Mouse (Mus musculus) MEL (cell line): ENCODE data around the gene Ogdhl. TPM values are rescaled to one million over a fixed set of nuclear protein-coding genes. Genes with fewer than 3 reads are reported as not detected.

Experiments
- DNase-seq: peaks from one replicate; pipeline ENCODE4 v3.0.0; 2011; ENCODE audit warnings: low read depth, low spot score
- H3K27ac ChIP-seq: 2 replicates; pipeline ENCODE4 v1.5.1; 2012; ENCODE audit warnings: low read depth, mild to moderate bottlenecking, control low read depth, low read length, moderate library complexity; ENCODE audit not compliant: control insufficient read depth
- H3K27me3 ChIP-seq, 2 experiments: fragments of 150-350 bp in 1 of 2; sonication (generic) in 1 of 2; 2 replicates each; pipeline ENCODE4 v1.6.1; 2012; ENCODE audit warnings: low read length in 2 of 2, mild to moderate bottlenecking in 2 of 2, improper control_type of control experiment in 1 of 2, moderate library complexity in 1 of 2; ENCODE audit not compliant: insufficient read depth in 2 of 2, control insufficient read depth in 1 of 2
- H3K36me3 ChIP-seq, 2 experiments: 2 replicates each; pipeline ENCODE4 v1.6.1; 2012 to 2014; ENCODE audit warnings: low read length in 2 of 2, improper control_type of control experiment in 1 of 2, inconsistent platforms in 1 of 2, mild to moderate bottlenecking in 1 of 2; ENCODE audit not compliant: insufficient read depth in 2 of 2, control insufficient read depth in 1 of 2
- H3K4me1 ChIP-seq, 2 experiments: fragments of 150-350 bp in 1 of 2; sonication (generic) in 1 of 2; 2 replicates each; pipeline ENCODE4 v1.6.1; 2012; ENCODE audit warnings: low read length in 2 of 2, improper control_type of control experiment in 1 of 2, mild to moderate bottlenecking in 1 of 2; ENCODE audit not compliant: insufficient read depth in 2 of 2, control insufficient read depth in 1 of 2
- H3K4me3 ChIP-seq, 2 experiments: fragments of 150-350 bp in 1 of 2; sonication (generic) in 1 of 2; 2 replicates each; pipeline ENCODE4 v1.5.1; 2012; ENCODE audit warnings: low read depth in 2 of 2, low read length in 2 of 2, mild to moderate bottlenecking in 2 of 2, moderate library complexity in 2 of 2, control low read depth in 1 of 2, improper control_type of control experiment in 1 of 2; ENCODE audit not compliant: control insufficient read depth in 1 of 2, insufficient read depth in 1 of 2
- H3K79me2 ChIP-seq: 2 replicates; pipeline ENCODE4 v1.6.1; 2012; ENCODE audit warnings: mild to moderate bottlenecking, low read length, moderate library complexity; ENCODE audit not compliant: control insufficient read depth, poor library complexity, insufficient read depth
- H3K9ac ChIP-seq: 2 replicates; pipeline ENCODE4 v1.6.1; 2012; ENCODE audit warnings: low read depth, mild to moderate bottlenecking, control low read depth, low read length, moderate library complexity; ENCODE audit not compliant: control insufficient read depth, poor library complexity, severe bottlenecking
- H3K9me3 ChIP-seq: fragments of 150-350 bp; sonication (generic); replicated peaks from 2 replicates; pipeline ENCODE4 v1.6.1; 2012; ENCODE audit warnings: mild to moderate bottlenecking, low read length, improper control_type of control experiment, moderate library complexity; ENCODE audit not compliant: insufficient read depth
- CTCF ChIP-seq, 3 experiments: IDR thresholded peaks in 2 of 3; conservative IDR thresholded peaks in 1 of 3; 2 replicates each; pipeline ENCODE4 v1.5.1; 2011 to 2012; ENCODE audit warnings: low read length in 3 of 3, low read depth in 2 of 3, mild to moderate bottlenecking in 2 of 3, improper control_type of control experiment in 1 of 3, inconsistent platforms in 1 of 3, mixed read lengths in 1 of 3, moderate library complexity in 1 of 3; ENCODE audit not compliant: control insufficient read depth in 1 of 3, insufficient read depth in 1 of 3, poor library complexity in 1 of 3, severe bottlenecking in 1 of 3
- E2F4 ChIP-seq: IDR thresholded peaks from 2 replicates; pipeline ENCODE4 v1.6.1; 2011; ENCODE audit warnings: low read depth, low read length, improper control_type of control experiment, borderline replicate concordance
- HCFC1 ChIP-seq: IDR thresholded peaks from 2 replicates; pipeline ENCODE4 v1.6.1; 2012; ENCODE audit warnings: low read depth, mild to moderate bottlenecking, inconsistent platforms, low read length, improper control_type of control experiment, moderate library complexity
- MAX ChIP-seq: IDR thresholded peaks from 2 replicates; pipeline ENCODE4 v1.6.1; 2011; ENCODE audit warnings: low read length, improper control_type of control experiment
- MEF2A ChIP-seq: IDR thresholded peaks from 2 replicates; pipeline ENCODE4 v1.6.1; 2014; ENCODE audit warnings: low read depth, mild to moderate bottlenecking, inconsistent platforms, low read length, improper control_type of control experiment; ENCODE audit not compliant: poor library complexity, insufficient replicate concordance, severe bottlenecking; ENCODE audit errors: extremely low read depth
- MYB ChIP-seq: IDR thresholded peaks from 2 replicates; pipeline ENCODE4 v1.6.1; 2011; ENCODE audit warnings: mild to moderate bottlenecking, low read depth, low read length, improper control_type of control experiment
- NELFE ChIP-seq: IDR thresholded peaks from 2 replicates; pipeline ENCODE4 v1.6.1; 2011; ENCODE audit warnings: low read depth, low read length, improper control_type of control experiment
- POLR2AphosphoS2 ChIP-seq: IDR thresholded peaks from 2 replicates; pipeline ENCODE4 v1.6.1; 2011; ENCODE audit warnings: low read length, improper control_type of control experiment
- POLR2AphosphoS5 ChIP-seq: IDR thresholded peaks from 2 replicates; pipeline ENCODE4 v1.6.1; 2012; ENCODE audit warnings: low read depth, borderline replicate concordance, mild to moderate bottlenecking, inconsistent platforms, low read length, moderate library complexity, mixed read lengths
- RCOR1 ChIP-seq: IDR thresholded peaks from 2 replicates; pipeline ENCODE4 v1.6.1; 2012; ENCODE audit warnings: low read depth, mild to moderate bottlenecking, inconsistent platforms, low read length, improper control_type of control experiment
- SIN3A ChIP-seq: IDR thresholded peaks from 2 replicates; pipeline ENCODE4 v1.6.1; 2012; ENCODE audit warnings: low read length, improper control_type of control experiment, inconsistent platforms
- TCF12 ChIP-seq: IDR thresholded peaks from 2 replicates; pipeline ENCODE4 v1.6.1; 2014; ENCODE audit warnings: low read depth, mild to moderate bottlenecking, inconsistent platforms, low read length, improper control_type of control experiment, moderate library complexity
- ZMIZ1 ChIP-seq: IDR thresholded peaks from 2 replicates; pipeline ENCODE4 v1.6.1; 2012; ENCODE audit warnings: low read depth, mild to moderate bottlenecking, inconsistent platforms, low read length, improper control_type of control experiment, moderate library complexity
- polyA plus RNA-seq, 2 experiments: library from polyadenylated mRNA; stranded (reverse) in 1 of 2; unstranded in 1 of 2; fragments of >175 nt in 1 of 2; fragments of >200 nt in 1 of 2; gene quantifications; 2 replicates each; pipeline versions ENCODE4 v1.2.1 to v1.2.4; 2012; ENCODE audit warnings: low replicate concordance in 2 of 2, low read depth in 1 of 2; ENCODE audit not compliant: insufficient read length in 2 of 2, insufficient read depth in 1 of 2, missing spikeins in 1 of 2
- total RNA-seq: library from RNA; depleted of rRNA; stranded (reverse); fragments of 300-350 nt; gene quantifications from 2 replicates; pipeline ENCODE4 v1.2.3, GENCODE M21; 2012

Ogdhl gene
- total and polyA plus RNA-seq, 3 experiments, result 9.4 to 12.6 TPM; not detected in 1

DNA sequence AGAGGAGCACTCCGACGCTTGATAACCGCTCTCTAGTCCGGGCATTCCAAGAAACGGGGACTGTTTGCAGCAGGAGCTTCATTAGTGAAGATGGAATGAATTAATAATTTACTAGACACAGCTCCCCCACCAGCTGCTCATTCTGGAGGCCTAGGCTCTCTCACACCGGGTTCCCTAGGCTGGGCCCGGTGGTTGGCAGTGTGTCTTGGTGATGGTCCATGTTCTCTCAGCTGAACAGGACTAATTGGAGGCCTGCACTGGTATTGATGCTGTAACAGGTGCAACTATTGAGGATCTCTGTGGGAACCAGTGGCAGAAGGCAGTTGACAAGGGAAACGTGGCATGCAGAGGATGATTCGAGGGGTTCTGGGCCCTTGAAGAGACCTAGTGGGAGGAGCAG lies 5.5 kb downstream of the Ogdhl start:
- Histone ChIP-seq H3K79me2 (no peaks in the 10 kb centered on the region), H3K4me1 (peaks cover 0 to 4% of the 10 kb centered on the region in 2 experiments; a peak in 1 of 4 replicates), H3K9me3 (no peaks in the 10 kb centered on the region), H3K27ac (no peak overlapping the region), H3K36me3 (no peaks in the 10 kb centered on the region; a peak in 1 of 4 replicates), H3K4me3 (no peak overlapping the region), H3K27me3 (no peaks in the 10 kb centered on the region), H3K9ac (no peak overlapping the region)
- TF ChIP-seq NELFE (no peak), HCFC1 (no peak), TCF12 (no peak), ZMIZ1 (no peak), POLR2AphosphoS5 (no peak)
- DNase-seq, result no peak

DNA sequence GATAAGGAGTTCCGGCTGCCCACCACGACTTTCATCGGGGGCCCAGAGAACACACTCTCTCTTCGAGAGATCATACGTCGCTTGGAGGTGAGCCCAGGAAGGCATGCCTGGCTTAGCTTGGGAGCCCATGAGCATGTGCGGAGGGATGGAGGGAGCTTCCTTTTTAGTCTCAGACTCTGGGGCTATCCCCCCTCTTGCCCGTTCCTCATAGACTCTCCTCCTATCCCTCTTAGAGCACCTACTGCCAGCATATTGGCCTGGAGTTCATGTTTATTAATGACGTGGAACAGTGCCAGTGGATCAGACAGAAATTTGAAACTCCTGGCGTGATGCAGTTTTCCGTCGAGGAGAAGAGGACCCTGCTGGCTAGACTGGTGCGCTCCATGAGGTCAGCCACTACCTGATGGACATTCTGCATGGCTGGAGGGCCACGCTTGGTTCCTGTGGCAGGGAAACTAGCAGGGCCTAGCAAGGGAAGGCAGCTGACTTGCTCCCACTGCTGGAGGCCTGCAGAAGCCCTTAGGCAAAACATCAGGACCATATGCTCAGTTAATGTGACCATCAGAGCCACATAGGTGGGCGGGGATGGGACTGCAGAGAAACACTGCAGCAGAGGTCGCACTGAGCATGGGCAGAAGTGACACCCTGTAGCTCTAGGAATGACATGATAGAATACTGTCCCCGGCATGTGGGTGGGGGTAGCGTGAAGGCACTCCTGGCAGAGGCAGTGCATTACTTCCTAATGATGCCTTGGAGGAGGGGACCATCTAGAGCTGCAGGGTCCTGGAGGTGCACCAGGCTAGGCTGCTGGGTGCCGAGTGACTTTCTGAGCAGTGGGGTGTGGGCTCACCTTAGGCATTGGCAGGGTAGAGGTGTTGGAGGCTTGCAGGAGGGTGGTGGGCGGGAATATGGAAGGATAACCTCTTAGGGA lies 11.0 kb downstream of the Ogdhl start:
- TF ChIP-seq SIN3A (no peak), E2F4 (no peak), RCOR1 (no peak)
- H3K79me2 ChIP-seq, result no peaks in the 10 kb centered on the region
- no peak overlapping the region for H3K4me3 ChIP-seq
- no peaks in the 10 kb centered on the region for H3K9me3 ChIP-seq
- no peak overlapping the region for H3K9ac ChIP-seq
- no peaks in the 10 kb centered on the region for H3K27me3 ChIP-seq
- H3K36me3 ChIP-seq, result no peaks in the 10 kb centered on the region
- no peaks in the 10 kb centered on the region for H3K4me1 ChIP-seq
- H3K27ac ChIP-seq, result no peak overlapping the region
- no peak for DNase-seq

DNA sequence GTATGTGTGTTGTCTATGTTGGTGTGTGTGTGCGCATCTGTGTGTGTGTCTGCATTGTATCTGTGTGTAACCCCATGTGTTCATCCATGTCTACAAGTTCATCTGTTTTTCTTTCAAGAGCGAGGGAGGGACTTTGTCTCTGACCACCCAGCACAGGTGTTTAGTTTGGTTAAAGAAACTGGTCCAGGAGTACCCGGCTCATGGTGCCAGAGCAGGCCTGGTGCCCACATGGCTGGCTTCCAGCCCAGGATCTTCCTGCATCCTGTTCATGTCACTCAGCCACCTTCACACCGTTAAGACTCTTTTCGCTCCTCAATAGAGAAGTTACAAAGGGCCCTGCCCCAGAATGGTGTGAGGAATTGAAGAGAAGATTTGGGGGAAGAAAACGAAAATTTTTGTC lies 14.2 kb downstream of the Ogdhl start:
- Histone ChIP-seq H3K27me3 (no peaks in the 10 kb centered on the region), H3K79me2 (no peaks in the 10 kb centered on the region), H3K9ac (no peak overlapping the region), H3K4me1 (no peaks in the 10 kb centered on the region), H3K9me3 (no peaks in the 10 kb centered on the region), H3K36me3 (no peaks in the 10 kb centered on the region), H3K4me3 (no peak overlapping the region), H3K27ac (no peak overlapping the region)
- DNase-seq, result no peak
- TF ChIP-seq MEF2A (no peak), MAX (no peak), CTCF (IDR thresholded peaks at IDR 0.05 in 2 of 3, conservative IDR thresholded peaks at IDR 0.05 in 1 of 3; ENCODE audit: control insufficient read depth in 1 of 3, insufficient read depth in 1 of 3, low read depth in 2 of 3, low read length in 3 of 3, poor library complexity in 1 of 3, severe bottlenecking in 1 of 3) (no peak), POLR2AphosphoS2 (no peak), MYB (no peak), RCOR1 (no peak), NELFE (no peak), HCFC1 (no peak)
